Mouse (Mus musculus): ENCODE data around the gene Sos1. TPM values are rescaled to one million over a fixed set of nuclear protein-coding genes. Genes with fewer than 3 reads are reported as not detected.

Sos1 gene
- total and polyA plus RNA-seq, 3 experiments: 4.0 to 10.7 (median 4.7) TPM

GRCm38 (mm10) chr17:80434430-80434829 lies 45.8 kb downstream of the Sos1 start:
- no peak overlapping the region for H3K4me2 ChIP-seq (ENCODE audit: insufficient read depth, low read depth, poor library complexity, severe bottlenecking)
- TF ChIP-seq POLR2AphosphoS2 (IDR thresholded peaks at IDR 0.05; ENCODE audit: low read depth, low read length) (no peak), MAZ (IDR thresholded peaks at IDR 0.05; ENCODE audit: low read depth, low read length) (no peak), TBP (conservative IDR thresholded peaks at IDR 0.05; ENCODE audit: low read depth, low read length) (no peak)
- H3K36me3 ChIP-seq (replicated peaks in 1 of 2; ENCODE audit: control insufficient read depth in 1 of 2, insufficient read depth in 1 of 2, low read length in 1 of 2): peaks cover 37 to 73% of the 10 kb centered on the region in 2 experiments
- no peak overlapping the region for H3K27ac ChIP-seq (ENCODE audit: insufficient read depth, low read depth)
- H3K27me3 ChIP-seq (replicated peaks): no peaks in the 10 kb centered on the region
- H3K79me2 ChIP-seq (replicated peaks; ENCODE audit: control insufficient read depth, extremely low read depth, insufficient read depth, poor library complexity, severe bottlenecking): no peaks in the 10 kb centered on the region
- dilution Hi-C loops (cut with MboI; ENCODE audit: extremely low pct_ligation_motif_present, extremely low pct_unique_long_range_greater_than_20kb, low sequenced_read_pairs) (no loop called here), in situ Hi-C loops (cut with MboI; ENCODE audit: low pct_ligation_motif_present, low pct_unique_long_range_greater_than_20kb, low sequenced_read_pairs) (no loop called here)
- H3K9ac ChIP-seq (ENCODE audit: insufficient read depth, low read depth): no peak overlapping the region
- DNase-seq (ENCODE audit: extremely low read depth): no peak
- H3K4me1 ChIP-seq (ENCODE audit: control insufficient read depth in 1 of 2, insufficient read depth in 2 of 2): no peaks in the 10 kb centered on the region
- H3K4me3 ChIP-seq (replicated peaks in 1 of 3; ENCODE audit: low read depth in 2 of 3, low read length in 2 of 3, poor library complexity in 1 of 3): no peak overlapping the region
- no peaks in the 10 kb centered on the region for H3K9me3 ChIP-seq (replicated peaks; ENCODE audit: low read length)

- H3K27ac ChIP-seq (ENCODE audit: insufficient read depth, low read depth): no peak overlapping the region
- no peaks in the 10 kb centered on the region for H3K9me3 ChIP-seq (replicated peaks; ENCODE audit: low read length)
- no peaks in the 10 kb centered on the region for H3K4me1 ChIP-seq (ENCODE audit: control insufficient read depth in 1 of 2, insufficient read depth in 2 of 2)
- TF ChIP-seq KAT2A (IDR thresholded peaks at IDR 0.05; ENCODE audit: insufficient replicate concordance, low read length) (no peak), ZC3H11A (IDR thresholded peaks at IDR 0.05; ENCODE audit: low read depth, low read length) (no peak), GABPA (IDR thresholded peaks at IDR 0.05; ENCODE audit: insufficient replicate concordance, low read depth, low read length) (no peak), CTCF (conservative IDR thresholded peaks at IDR 0.05 in 1 of 2, IDR thresholded peaks at IDR 0.05 in 1 of 2; ENCODE audit: low read depth in 2 of 2, low read length in 2 of 2) (no peak), JUND (conservative IDR thresholded peaks at IDR 0.05; ENCODE audit: low read depth, low read length) (no peak), UBTF (IDR thresholded peaks at IDR 0.05; ENCODE audit: low read depth, low read length) (no peak), SMC3 (IDR thresholded peaks at IDR 0.05; ENCODE audit: low read depth, low read length) (no peak), EP300 (IDR thresholded peaks at IDR 0.05; ENCODE audit: low read length) (no peak), ETS1 (conservative IDR thresholded peaks at IDR 0.05; ENCODE audit: low read depth, low read length) (no peak), USF2 (conservative IDR thresholded peaks at IDR 0.05; ENCODE audit: low read depth, low read length) (no peak), TCF12 (IDR thresholded peaks at IDR 0.05; ENCODE audit: low read depth, low read length) (no peak), MAX (IDR thresholded peaks at IDR 0.05; ENCODE audit: low read length) (no peak), PAX5 (IDR thresholded peaks at IDR 0.05; ENCODE audit: low read length) (no peak), MXI1 (IDR thresholded peaks at IDR 0.05; ENCODE audit: low read depth, low read length) (no peak), MEF2A (IDR thresholded peaks at IDR 0.05; ENCODE audit: borderline replicate concordance, low read depth, low read length) (no peak), ZMIZ1 (IDR thresholded peaks at IDR 0.05; ENCODE audit: low read depth, low read length) (no peak), ZNF384 (IDR thresholded peaks at IDR 0.05; ENCODE audit: low read depth, low read length) (no peak), CHD2 (IDR thresholded peaks at IDR 0.05; ENCODE audit: low read length) (no peak)
- no peak overlapping the region for H3K9ac ChIP-seq (ENCODE audit: insufficient read depth, low read depth)
- no peaks in the 10 kb centered on the region for H3K79me2 ChIP-seq (replicated peaks; ENCODE audit: control insufficient read depth, extremely low read depth, insufficient read depth, poor library complexity, severe bottlenecking)
- DNase-seq (ENCODE audit: extremely low read depth): no peak
- in situ Hi-C loops (cut with MboI; ENCODE audit: low pct_ligation_motif_present, low pct_unique_long_range_greater_than_20kb, low sequenced_read_pairs) (no loop called here), dilution Hi-C loops (cut with MboI; ENCODE audit: extremely low pct_ligation_motif_present, extremely low pct_unique_long_range_greater_than_20kb, low sequenced_read_pairs) (no loop called here)
- H3K36me3 ChIP-seq (replicated peaks in 1 of 2; ENCODE audit: control insufficient read depth in 1 of 2, insufficient read depth in 1 of 2, low read length in 1 of 2): peaks cover 30 to 59% of the 10 kb centered on the region in 2 experiments
- H3K27me3 ChIP-seq (replicated peaks): no peaks in the 10 kb centered on the region
- H3K4me2 ChIP-seq (ENCODE audit: insufficient read depth, low read depth, poor library complexity, severe bottlenecking): no peak overlapping the region
- H3K4me3 ChIP-seq (replicated peaks in 1 of 3; ENCODE audit: low read depth in 2 of 3, low read length in 2 of 3, poor library complexity in 1 of 3): no peak overlapping the region
Observed at GRCm38 (mm10) chr17:80431997-80432396, 48.3 kb downstream of the Sos1 start.

All from CH12.LX (cell line).